Mouse (Mus musculus): ENCODE measurements around the gene Bdp1. TPM values are rescaled to one million over a fixed set of nuclear protein-coding genes. Genes with fewer than 3 reads are reported as not detected.
A peak's percentile ranks its signal among the peaks of the same experiment; 100 is the strongest.
"Not testable (repeated sequence)": the region's sequence is repeated elsewhere in the genome, so short reads cannot be mapped to it uniquely, and the experiment has no call there.

Bdp1 gene
- 10 to 100 TPM; 25.3 to 29.3 TPM for total RNA-seq (2021)

- intact Hi-C loops (cut with DNase I): loop anchor here (10.0 kb wide), 1 partner anchor 759 kb away; the partner anchor contains the start of genes Mrps27 and Ptcd2
- DNase-seq (ENCODE audit: low spot score): peak; percentile 85
These were observed at the start of gene Bdp1 for GRCm38 (mm10) chr13:100103748-100104254. Bdp1 (minus strand) TSS chr13:100104070.

DNA sequence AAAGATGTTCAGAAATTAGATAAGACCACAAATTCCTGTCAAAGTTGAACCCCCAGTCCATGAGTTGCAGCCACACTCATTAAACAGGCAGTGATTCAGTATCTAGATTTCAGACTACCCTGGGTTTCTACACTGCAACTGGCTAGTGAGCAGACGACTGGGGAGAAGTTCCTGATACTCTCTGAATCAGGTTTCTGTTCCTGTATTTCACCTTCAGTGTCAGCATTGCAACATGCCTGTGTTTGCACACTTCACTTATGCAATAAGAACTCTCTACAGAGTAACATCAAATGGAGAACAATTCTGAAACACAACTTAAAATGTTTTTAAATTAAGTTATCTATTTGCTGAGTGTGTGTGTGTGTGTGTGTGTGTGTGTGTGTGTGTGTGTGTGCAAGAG is 48.8 kb upstream of the Bdp1 start:
- intact Hi-C loops (cut with DNase I): no loop called here
- DNase-seq (ENCODE audit: low spot score): no peak

GRCm38 (mm10) chr13:100141646-100142314 is 37.9 kb upstream of the Bdp1 start:
- intact Hi-C loops (cut with DNase I): no loop called here
- no peak for DNase-seq (ENCODE audit: low spot score)

GRCm38 (mm10) chr13:100125258-100125643 is 21.4 kb upstream of the Bdp1 start:
- intact Hi-C loops (cut with DNase I): loop anchor here (2.0 kb wide), 1 partner anchor 16 kb away; the partner anchor contains the start of gene Serf1
- DNase-seq (ENCODE audit: low spot score): no peak

- DNase-seq (ENCODE audit: low spot score): peak; percentile 81
- intact Hi-C loops (cut with DNase I): loop anchor here (2.0 kb wide), 1 partner anchor 16 kb away; the partner anchor contains the start of gene Serf1
These were observed 20.8 kb upstream of the Bdp1 start, which contains the start of gene Smn1 for GRCm38 (mm10) chr13:100124423-100125257. Smn1 (plus strand) TSS chr13:100124852.

DNA sequence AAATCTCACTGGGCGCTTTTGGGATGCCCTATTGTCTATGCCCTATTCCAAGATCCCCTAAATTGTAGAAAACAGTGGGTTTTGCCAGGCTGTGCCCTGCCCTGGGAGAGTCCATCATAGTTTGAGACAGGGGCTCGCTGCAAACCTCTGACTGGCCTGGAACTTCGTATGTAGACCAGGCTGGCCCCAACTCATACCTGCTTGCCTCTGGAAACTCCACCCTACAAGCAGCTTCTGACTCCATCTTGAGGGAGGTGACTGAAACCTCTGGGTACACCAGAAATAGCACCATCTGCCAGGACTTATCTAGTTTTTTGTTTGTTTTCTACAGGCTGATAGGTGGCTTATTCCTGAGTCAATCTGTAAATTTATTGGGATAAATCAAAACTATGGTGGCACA is 20.1 kb upstream of the Bdp1 start:
- DNase-seq (ENCODE audit: low spot score): no peak
- intact Hi-C loops (cut with DNase I): loop anchor here (2.0 kb wide), 1 partner anchor 15 kb away; the partner anchor contains the start of gene Serf1

DNA sequence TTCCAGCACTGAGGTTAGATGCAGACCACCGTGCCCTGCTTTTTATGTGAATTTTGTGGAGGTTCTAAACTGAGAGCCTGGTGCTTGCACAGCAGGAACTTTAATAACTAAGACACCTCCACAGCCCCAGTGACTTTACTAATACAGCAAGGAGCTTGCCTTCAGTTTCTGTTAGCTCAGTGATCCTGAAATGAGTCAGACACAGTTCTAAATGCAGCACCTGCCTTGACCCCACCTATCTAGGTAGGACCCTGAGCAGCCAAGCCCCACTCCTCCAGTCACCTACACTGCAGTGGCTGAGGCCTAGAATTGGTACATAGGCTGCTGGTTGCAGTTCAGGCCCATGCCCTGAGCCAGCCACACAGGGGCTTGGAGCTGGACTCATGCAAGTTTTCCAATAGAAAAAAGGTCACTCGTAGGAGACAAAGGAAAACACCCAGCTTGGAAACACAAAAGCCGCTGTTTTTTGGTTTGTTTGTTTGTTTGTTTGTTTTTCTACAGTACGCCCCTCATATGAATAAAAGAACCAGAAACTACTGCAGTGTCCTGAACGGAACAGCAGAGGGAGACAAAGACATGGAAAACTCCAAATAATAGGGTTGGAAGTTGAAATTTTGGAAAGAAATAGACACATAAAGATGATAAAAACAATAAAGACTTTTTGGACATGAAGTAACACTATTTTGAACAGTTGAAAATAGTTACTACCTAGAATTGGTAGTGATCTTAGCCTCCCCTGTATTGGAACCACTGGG is 8.5 kb upstream of the Bdp1 start:
- intact Hi-C loops (cut with DNase I): loop anchor here (5.0 to 10.0 kb wide), 2 partner anchors 280 to 542 kb away; partner anchors contain the start of genes Ak6, Rad17 and Taf9
- DNase-seq (ENCODE audit: low spot score): no peak

DNA sequence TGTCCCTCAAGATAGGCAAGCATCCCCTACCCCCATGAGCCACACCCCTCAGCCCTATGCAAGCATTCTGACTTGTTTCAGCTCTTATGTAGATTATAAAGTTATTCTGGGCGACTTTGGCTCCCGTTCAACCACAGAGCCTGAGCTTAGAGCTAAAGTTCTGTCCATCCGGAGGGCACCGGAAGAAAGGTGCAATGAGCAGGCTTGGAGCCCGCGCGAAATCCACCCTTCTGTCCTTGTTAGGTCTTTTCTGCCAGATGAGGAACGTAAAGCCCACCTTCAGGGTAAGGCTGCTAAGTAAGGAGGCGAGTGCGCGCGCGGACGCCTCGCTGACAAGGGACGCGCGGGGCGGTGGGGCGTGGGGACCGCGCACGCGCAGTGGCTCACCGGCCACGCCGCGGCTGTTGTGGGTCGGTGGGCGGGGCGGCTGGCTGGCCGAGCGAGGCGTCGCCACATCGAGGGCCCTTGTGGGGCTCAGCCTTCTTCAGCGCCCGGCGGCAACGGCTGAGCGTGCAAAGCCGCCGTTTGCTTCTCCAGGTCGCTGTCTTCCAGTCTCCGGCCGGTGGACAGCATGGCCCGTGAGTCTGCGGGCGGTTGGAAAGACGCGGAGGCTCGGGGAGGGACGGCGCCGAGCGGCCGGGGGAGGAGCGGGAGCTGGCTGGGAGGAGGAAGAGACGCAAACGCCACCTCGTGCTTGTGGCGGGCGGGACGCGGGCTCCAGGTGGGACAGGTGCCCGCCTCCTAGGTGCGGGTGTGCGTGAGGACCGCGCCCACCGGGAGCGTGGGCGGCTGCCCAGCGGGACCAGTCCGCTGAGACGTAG is 4.0 kb upstream of the Bdp1 start, which contains the start of gene Serf1:
Gene Serf1, plus strand, starts transcription at position 361 of the 821 bp plus-strand sequence.
- DNase-seq (ENCODE audit: low spot score): peak; percentile 63
- intact Hi-C loops (cut with DNase I): loop anchor here (2.0 to 10.0 kb wide), 2 partner anchors 17 to 763 kb away; partner anchors contain the start of genes Mrps27, Ptcd2 and Smn1

- intact Hi-C loops (cut with DNase I): loop anchor here (10.0 kb wide), 1 partner anchor 758 kb away; the partner anchor contains the start of genes Mrps27 and Ptcd2
- no peak for DNase-seq (ENCODE audit: low spot score)
These were observed 715 bp downstream of the Bdp1 start for GRCm38 (mm10) chr13:100103052-100103658.

DNA sequence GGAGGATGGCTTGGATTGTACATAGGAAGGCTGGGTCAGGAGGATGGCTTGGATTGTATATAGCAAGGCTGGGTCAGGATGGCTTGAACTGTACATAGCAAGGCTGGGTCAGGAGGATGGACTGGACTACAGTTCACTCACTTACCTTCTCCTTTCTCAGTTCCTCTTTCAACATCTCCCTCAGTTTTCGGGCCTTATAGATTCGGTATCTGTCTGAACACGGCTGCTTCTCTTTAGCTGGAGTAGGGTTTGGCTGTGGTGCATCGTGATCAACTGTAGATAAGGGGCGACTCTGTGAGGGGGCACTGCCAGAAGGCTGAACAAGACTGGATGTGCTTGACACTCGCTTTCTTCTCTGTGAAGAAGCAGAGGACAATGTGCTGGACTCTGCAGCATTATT is 5.1 kb downstream of the Bdp1 start:
- no peak for DNase-seq (ENCODE audit: low spot score)
- intact Hi-C loops (cut with DNase I): no loop called here

DNA sequence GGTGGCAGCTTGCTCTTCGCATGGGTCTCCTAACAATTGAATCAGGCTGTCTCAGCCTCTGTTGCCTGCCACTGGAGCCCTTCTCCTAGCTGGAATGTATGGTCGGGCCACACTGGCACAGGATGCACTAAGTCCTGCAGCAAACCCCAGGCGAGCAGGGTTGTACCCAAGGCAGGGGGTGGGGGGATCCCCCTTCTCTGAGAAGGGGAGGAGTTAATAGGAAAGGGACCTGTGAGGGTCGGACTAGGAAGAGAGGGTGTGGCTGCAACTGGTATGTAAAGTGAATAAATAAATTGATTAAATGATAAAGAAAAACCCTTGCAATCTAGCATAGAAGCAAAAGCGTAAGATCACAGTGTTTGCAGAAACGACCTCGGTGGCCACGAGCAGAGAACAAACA is 32.4 kb downstream of the Bdp1 start:
- intact Hi-C loops (cut with DNase I): no loop called here
- DNase-seq (ENCODE audit: low spot score): no peak

DNA sequence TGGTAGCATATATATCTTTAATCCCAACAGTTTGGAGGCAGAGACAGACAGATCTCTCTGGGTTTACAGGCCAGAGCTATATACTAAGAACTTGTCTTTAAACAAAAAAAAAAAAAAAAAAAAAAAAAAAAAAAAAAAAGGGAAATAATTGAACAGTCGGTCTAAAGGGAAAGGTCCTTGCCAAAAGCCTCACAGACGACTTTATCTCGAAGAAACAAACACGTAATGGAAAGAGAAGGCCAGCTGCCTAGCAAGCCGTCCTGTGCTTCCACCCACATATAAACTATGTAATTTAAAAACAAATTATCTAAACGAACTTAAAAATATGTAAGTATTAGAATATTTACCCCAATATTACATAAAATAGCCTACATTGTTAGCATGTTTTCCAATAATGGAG is 36.0 kb downstream of the Bdp1 start:
- intact Hi-C loops (cut with DNase I): no loop called here
- no peak for DNase-seq (ENCODE audit: low spot score)

GRCm38 (mm10) chr13:100063936-100064335 is 39.9 kb downstream of the Bdp1 start:
- intact Hi-C loops (cut with DNase I): no loop called here
- no peak for DNase-seq (ENCODE audit: low spot score)

DNA sequence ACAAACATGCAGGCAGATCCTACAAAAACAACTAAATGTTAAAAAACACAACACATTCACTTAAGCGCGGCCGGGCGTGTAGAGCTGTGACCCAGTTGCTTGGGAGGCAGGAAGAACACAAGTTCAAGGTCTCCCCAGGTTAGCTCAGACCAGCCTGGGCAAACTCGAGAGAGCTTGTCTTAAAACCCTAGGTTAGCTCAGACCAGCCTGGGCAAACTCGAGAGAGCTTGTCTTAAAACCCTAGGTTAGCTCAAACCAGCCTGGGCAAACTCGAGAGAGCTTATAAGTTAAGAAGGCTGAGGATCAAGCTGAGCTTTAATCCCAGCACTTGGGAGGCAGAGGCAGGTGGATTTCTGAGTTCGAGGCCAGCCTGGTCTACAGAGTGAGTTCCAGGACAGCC is 46.1 kb downstream of the Bdp1 start:
- intact Hi-C loops (cut with DNase I); DNase-seq (ENCODE audit: low spot score): not testable (repeated sequence)

GRCm38 (mm10) chr13:100026013-100026412 is 77.9 kb downstream of the Bdp1 start:
- intact Hi-C loops (cut with DNase I): no loop called here
- no peak for DNase-seq (ENCODE audit: low spot score)

DNA sequence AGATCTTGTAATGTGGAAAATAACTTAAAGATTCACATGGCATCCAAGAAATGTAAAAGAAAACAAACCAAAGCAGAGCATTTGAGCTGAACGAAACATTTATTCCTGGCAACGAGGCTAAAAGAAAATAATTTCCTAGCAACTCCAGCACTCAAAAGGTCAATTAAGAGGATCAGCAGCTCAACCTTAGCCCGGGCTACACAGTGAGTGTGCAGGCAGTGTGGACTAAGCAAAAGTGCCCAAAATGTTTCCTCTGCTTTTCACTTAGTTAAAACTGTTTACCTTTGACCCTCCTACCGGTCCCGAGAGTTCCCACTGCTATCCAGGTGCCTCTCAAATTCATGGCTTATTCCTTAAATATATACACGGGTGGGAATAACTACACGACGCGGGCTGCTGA is 87.0 kb downstream of the Bdp1 start:
- no peak for DNase-seq (ENCODE audit: low spot score)
- intact Hi-C loops (cut with DNase I): loop anchor here (10.0 kb wide), 2 partner anchors 152 to 662 kb away; no protein-coding TSS in a partner anchor

GRCm38 (mm10) chr13:100015937-100016336 is 87.9 kb downstream of the Bdp1 start:
- no peak for DNase-seq (ENCODE audit: low spot score)

More at GRCm38 (mm10) chr13:100015937-100016336, 87.9 kb downstream of the Bdp1 start:
- intact Hi-C loops (cut with DNase I): loop anchor here (10.0 kb wide), 2 partner anchors 151 to 661 kb away; no protein-coding TSS in a partner anchor
